Mouse (Mus musculus) monocyte, adult 5-6 weeks (primary cell): ENCODE results near the gene 2310034G01Rik. TPM values are rescaled to one million over a fixed set of nuclear protein-coding genes. Genes with fewer than 3 reads are reported as not detected.

ENCODE experiments used
- ATAC-seq: fragments of 153-309, 156-312 bp; replicated peaks from 2 replicates; pipeline ENCODE4 v1.8.0; 2017; ENCODE audit warnings: mild to moderate bottlenecking; ENCODE audit not compliant: low TSS enrichment, insufficient number of reproducible peaks, severe bottlenecking, poor library complexity, low FRiP score
- total RNA-seq: library from RNA; stranded (forward); fragments of 200-1000, 200-491, 200-594 nt; gene quantifications from 3 replicates; pipeline ENCODE4 v1.2.3, GENCODE M21; 2017

2310034G01Rik gene
- total RNA-seq, 1 experiment from 2014 or later, result 1.5 TPM

DNA sequence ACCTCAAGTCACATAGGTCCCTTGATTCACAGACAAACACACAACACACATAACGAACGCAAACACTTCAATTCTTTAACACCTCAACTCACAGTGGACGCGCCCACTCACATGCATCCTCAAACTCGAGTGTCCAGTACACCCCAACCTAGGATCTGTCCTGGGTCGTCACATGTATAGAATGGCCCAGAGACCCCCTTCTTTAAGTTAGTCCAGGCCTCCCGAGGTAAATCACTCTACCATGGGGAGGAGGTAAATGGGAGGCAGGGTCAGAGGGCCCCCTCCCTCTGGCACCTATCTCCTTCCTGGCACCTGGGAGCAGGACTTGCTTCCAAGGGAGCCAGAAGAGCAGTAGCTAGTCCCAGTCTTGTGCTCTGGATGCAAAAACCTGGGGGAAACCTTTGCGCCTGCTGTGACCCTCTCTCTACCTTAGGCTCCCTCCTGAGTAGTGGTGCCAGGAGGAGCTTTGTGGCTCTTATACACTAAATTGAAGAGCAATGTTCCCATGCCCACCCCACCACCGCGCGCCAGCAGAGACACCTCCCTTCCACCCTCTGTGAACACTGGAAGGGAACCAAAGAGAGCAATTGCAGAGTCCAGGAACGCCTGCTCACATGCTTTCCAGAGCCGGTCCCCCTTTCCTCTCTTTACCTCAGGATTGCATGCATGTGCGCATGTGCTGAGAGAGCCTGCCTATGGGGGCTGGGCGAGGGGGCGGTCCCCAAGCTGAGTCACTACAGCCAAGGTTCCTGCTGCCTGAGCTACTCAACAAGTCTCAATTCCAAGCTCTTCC, 31.3 kb downstream of the 2310034G01Rik start:
- no peak for ATAC-seq

DNA sequence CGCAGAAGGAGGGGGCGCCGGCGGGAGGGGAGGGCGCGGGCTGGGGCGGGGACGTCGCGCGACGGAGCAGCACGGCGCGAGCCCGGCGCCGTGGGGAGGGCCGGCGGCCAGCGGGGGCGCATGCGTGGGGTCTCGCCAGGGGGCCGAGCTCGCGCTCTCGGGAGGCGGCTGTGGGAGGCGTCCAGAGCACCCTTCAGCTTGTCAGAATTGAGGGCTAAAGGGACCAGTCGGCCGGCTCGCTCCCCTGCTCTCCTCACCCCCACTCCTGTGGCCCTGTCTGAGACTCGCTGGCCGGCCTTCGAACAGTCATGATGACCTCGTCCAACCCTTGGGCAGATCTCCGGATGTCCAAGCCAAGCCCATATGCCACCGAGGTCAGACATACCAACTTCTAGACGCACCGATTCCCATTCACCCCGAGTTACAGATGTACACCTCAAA, 32.1 kb downstream of the 2310034G01Rik start:
- no peak for ATAC-seq

DNA sequence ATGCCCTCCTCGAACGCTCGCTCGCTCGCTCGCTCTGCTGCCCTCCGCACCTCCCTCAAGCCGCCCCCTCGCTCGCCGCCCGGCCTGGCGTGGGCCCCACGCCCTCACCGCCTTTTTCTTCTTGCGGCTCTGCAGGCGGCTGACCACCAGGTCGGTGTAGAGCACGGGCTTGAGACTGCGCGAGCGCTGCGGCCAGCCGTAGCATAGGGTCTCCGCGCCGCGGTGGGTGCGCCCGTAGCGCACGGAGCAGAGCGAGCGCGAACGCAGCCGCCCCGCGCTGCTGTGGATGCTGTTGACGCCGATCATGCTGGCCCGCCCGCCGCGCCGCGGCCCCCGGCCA, 32.6 kb downstream of the 2310034G01Rik start:
- ATAC-seq, result no peak

DNA sequence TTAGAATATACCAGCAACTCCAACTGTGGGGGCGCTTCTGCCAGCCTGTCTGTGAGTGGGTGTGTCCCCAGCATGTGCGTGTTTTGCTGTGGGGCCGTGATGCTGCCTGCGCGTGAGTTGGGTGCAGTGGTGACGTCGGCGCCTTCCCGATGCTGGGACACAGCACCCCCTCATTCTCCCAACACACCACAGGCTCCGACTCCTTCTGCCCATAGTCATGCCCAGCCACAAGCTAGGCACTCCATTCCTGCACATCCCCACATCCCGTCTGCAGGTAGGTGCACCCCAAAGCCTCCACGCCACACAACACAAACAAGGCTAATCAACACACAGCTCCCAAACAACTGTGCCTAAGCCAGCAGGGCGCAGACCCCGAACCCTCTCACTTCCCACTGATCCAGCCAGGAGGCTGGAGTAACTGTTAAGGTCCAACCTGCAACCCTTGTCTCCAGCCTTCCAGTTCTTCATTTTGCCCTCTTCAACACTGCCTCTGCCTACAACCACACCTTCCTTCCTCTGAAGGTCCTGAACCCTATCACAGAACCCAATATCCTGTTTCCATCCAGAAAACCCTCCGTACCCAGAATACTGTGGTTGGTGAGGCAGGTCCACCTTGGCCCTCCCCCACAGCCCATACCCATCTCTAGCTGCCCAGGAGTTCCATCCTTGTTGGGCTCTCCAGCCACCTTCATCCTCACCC, 33.1 kb downstream of the 2310034G01Rik start:
- ATAC-seq, result no peak

DNA sequence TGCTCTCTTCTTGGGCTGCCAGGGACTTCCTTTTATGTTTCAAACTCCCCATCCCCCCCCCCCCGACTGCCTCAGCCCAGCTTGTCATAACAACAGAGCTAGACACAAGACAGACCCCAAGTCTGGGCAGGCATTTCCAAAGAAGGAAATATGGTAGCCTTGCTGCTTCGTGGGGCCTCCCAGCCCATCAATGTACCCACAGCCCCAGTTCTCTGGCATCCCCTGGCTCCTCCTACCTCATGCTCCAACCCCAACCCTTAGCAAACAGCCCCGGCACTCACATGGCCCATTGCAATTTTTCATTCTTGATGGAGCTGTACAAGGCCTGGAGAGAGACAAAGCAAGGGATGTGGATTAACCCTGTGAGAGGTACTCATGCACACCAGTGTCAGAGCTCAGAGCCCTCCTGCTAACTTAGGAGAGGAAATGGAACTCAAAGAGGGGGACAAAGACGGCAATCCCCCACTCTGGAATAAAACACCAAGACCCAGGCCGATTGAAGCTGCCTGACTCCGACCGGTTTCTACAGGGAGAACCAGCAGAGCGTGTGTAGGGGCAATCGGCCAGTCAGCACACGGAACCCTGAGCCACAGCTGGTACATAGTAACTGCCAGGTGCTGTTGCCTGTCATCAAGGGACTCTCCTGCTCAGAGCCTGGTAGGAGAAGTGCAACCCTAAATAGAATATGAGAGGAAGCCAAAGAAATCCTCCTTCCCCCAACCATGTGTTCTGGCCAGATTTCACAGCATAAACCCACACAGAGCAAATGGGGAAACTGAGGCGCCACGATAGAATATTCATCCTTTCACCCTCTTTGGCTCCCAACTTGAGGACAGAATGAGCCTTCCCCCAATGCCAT, 34.1 kb downstream of the 2310034G01Rik start:
- ATAC-seq, result no peak

DNA sequence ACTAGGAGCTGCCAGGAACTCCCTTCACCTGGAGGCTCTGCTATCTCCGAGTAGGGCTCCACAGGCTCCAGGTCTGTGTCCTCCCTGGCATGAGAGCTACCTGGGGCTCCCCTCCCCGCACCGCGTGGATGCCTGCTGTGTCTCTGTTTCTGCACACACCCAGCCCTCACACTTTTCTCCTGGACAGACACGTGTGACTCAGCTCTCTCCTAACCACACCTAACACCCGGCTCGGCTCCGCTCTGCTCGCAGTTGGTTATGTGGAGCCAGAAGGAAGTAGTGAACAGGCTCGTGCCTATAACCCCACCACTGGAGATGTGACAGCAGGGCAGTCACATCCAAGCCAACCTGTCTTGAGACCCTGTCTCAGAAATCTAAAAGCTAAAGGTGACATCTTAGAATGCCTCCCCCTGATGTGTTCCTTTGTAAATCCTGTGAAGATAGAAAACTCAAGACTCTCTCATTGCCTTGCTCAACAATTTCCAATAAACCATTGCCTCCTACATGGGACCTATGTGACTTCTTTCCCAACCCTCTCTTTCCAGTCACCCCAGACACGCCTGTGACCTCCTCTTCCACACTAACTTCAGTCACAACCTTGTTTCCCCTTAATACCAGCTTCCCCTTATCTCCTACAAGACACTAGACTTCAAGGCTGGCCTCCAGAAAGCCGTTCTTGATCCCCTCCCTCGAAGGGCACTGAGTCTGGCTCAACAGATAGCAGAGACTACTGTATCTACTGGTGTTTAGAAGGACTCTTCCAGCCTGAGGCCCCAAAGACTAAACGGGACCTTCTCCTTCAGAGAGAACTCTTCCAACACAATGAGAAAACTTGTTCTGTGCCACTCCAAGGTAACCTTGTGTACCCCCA, 35.0 kb downstream of the 2310034G01Rik start:
- no peak for ATAC-seq

DNA sequence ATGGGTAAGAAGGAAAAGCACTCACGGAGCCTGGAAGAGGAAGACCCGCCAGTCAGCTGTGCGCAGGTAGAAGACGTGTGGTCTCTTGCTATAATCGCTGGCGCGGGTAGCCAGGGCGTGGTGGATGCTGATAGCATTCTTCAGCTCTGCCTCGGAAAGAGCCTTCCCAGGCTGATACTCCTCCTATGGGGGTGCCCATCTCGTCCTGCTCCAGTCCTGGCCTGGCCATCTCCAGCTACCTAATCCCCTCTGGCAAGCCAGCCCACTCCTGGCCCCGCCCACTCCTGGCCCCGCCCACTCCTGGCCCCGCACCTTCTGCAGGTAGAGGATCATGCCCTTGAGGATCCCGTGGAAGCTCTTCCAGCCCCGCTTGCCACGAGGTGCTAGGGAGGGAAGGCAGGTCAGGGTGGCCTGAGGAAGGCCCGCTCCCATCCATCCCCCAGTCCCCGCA, 35.9 kb downstream of the 2310034G01Rik start:
- ATAC-seq, result no peak

DNA sequence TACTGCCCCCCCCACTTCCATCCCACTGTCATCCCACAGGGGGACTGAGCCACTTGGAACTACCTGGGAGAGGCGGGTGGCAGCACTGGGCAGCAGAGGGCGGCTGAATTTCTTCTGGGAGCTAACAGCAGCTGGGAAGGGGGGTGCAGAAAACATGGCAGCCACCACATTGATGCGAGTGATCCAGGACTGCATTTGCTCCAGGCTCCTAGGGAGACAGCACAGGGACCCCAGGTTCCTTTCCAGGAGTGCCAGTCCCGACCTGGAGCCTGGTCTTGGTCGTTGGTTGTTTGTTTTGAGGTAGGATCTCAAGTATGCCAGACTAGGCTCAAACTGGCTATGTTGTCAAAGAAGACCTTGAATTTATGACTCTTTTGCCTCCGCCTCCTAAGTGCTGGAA, 36.5 kb downstream of the 2310034G01Rik start:
- ATAC-seq, result no peak

DNA sequence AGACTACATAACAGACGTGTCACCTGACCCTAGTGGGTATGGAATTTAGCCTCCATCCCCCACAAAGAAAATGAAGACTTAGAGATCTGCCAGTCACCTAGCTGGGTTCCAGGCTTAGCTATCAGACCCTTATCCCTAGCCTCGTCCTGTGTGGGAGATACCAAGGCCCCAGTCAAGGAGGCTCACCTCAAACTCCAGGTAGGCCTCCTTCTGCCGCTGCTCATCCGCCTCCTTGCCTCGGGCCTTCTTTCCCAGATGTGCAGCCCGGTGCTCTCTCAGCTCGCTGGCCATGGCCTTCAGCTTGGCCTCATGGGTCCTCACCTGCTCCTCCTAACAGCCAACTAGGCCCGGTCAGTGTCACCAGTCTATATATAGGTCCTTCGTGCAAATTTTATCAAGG, 37.0 kb downstream of the 2310034G01Rik start:
- no peak for ATAC-seq

DNA sequence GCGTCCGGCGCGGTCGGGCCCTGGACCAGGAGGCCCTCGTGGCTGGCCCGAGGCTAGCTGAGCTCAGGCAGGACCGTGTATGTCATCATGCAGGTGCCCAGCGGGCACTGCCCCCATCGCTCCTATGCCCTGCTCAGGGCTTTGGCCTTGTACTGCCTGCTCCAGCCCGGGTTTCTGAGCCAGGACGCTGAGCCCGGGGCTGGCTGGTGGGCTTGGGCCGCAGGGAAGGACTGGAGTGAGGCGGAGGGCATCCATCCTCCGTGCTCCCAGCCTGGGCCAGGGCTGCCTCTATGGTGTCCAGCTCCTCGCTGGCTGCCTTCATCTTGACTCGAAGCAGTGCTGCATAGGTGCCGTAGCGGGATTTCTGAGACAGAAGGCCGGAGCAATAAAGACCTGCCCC, 37.5 kb downstream of the 2310034G01Rik start:
- ATAC-seq, result no peak

DNA sequence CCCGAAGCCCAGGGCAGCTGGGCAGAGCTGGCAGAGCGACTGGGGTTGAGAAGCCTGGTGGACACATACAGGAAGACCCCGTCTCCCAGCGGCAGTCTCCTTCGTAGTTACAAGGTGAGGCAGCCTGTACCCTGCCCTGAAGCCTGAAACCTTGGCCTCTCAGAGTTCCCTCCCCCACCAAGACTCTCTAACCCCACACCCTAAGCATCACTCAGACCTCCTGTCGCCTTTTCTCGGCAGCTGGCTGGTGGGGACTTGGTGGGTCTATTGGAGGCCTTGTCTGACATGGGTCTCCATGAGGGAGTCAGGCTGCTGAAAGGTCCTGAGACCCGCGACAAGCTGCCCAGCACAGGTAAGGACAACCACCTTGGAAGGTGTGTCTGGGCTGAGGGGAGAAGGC, 38.8 kb downstream of the 2310034G01Rik start:
- ATAC-seq, result no peak

DNA sequence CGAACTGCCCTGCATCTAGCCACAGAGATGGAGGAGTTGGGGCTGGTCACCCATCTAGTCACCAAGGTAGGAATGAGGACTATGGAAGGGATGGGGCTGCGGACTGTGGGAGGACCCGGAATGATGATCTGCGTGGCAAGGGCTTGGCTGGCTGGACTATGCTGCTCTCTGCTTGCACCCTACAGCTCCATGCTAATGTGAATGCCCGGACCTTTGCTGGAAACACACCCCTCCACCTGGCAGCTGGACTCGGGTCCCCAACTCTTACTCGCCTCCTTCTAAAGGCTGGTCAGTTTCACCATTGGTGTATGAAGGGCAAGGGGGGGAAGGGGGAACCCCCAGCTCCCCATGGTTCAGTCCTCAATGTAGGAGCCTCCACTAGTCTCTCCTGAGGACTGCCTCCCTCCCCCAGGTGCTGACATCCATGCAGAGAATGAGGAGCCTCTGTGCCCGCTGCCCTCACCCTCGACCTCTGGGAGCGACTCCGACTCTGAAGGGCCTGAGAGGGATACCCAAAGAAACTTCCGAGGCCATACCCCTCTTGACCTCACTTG, 39.7 kb downstream of the 2310034G01Rik start:
- no peak for ATAC-seq

DNA sequence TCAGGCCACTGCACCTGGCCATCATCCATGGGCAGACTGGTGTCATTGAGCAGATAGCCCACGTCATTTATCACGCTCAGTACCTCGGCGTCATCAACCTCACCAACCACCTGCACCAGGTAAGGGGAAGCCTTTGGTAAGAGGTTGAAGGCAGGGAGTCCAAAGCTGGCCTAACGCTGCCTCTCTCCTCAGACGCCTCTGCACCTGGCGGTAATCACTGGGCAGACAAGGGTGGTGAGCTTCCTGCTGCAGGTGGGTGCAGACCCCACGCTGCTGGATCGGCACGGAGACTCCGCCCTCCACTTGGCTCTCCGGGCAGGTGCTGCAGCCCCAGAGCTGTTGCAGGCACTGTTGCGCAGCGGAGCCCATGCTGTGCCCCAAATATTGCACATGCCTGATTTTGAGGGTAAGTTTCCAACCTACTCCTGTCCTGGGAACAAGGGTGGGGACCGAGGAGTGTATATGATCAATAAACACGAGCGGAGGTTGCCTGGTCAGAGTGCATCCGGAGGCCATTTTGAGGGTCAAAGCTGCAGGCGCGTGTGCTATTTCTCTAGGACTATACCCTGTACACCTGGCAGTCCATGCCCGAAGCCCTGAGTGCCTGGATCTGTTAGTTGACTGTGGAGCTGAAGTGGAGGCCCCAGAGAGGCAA, 40.3 kb downstream of the 2310034G01Rik start:
- ATAC-seq, result no peak

DNA sequence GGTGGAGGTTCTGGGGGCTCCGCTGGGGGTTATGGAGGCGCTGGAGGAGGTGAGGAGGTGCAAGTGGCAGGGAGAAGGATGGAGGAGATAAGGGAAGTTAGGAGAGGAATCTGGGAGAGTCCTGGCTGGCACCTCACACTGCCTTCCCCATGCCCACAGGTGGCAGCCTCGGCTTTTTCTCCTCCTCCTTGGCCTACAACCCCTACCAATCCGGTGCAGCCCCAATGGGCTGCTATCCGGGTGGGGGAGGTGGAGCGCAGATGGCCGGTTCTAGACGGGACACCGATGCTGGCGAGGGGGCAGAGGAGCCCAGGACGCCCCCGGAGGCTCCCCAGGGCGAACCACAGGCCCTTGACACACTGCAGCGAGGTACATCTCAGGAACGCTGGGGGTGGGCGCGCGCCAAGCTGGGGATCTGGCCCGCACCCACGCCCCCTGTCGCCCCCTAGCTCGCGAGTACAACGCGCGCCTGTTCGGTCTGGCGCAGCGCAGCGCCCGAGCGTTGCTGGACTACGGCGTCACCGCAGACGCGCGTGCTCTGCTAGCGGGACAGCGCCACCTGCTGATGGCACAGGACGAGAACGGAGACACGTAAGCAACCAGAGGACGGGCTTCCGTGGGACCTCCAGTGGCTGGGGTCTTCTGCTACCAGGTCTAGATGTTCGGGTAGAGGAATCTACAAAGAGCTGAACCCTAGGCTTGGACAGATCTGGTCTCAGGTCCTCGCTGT, 41.2 kb downstream of the 2310034G01Rik start:
- 0 out of 2 replicates have a peak, but pooled peaks have one; percentile 25 for ATAC-seq

DNA sequence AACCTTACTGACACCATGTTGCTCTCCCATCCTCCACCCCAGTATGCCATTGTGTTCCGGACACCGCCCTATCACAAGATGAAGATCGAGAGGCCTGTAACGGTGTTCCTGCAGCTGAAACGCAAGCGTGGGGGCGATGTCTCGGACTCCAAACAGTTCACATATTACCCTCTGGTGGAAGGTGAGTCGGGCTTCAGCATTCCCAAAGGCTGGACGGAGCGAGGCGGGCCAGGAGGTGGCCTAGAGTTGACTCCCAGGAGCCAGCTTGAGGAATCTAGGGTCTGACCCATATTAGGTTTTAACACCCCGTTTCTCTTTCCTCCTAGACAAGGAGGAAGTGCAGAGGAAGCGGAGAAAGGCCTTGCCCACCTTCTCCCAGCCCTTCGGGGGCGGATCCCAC, 41.8 kb downstream of the 2310034G01Rik start:
- no peak for ATAC-seq

DNA sequence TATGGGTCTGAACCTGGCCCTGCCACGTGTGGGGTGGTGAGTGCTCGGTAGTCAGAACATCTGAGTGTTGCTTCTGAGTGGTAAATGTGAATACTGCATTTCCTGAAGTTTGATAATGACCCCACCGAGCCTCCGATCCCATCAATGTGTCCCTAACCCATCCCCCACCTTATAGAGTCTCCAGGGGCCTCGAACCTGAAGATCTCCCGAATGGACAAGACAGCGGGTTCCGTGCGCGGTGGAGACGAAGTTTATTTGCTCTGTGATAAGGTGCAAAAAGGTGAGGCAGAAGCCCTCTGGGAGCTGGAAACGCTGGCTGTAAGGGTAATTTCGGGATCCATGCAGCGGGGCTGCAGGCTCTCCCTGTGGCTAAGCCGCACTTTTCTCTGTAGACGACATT, 42.3 kb downstream of the 2310034G01Rik start:
- ATAC-seq, result no peak

DNA sequence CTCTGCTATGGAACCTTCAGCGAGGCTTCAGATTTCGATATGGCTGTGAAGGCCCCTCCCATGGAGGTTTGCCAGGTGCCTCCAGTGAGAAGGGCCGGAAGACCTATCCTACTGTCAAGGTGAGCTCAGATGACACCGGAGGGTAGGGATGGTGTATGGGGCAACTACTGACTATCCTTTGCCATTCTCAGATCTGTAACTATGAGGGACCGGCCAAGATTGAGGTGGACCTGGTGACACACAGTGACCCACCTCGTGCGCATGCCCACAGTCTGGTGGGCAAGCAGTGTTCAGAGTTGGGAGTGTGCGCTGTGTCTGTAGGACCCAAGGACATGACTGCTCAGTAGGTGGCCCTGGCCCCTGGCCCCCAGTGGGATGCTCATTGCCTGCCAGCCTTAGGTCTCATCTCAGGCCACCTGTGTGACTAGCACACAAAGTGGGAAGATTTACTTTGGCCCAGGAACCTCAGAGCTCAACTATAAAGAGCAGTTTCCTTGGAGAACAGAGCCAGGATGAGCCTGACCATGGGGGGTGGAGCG, 43.3 kb downstream of the 2310034G01Rik start:
- no peak for ATAC-seq
